Mouse (Mus musculus): Measurements from ENCODE around the gene Grap2. TPM values are rescaled to one million over a fixed set of nuclear protein-coding genes. Genes with fewer than 3 reads are reported as not detected.

The Grap2 gene
- total RNA-seq, 2 experiments from 2014 or later, result 159 to 164 TPM

Other genes with a start within 250 kb of the Grap2 start
- not detected in 2 replicates for gene Enthd1, start 7.4 kb upstream of the Grap2 start, total RNA-seq (2015; ENCODE audit: low replicate concordance)
- not detected in 2 replicates for gene Enthd1, start 7.4 kb upstream of the Grap2 start, total RNA-seq (2017; ENCODE audit: low replicate concordance)
- not detected in 2 replicates for gene Fam83f, start 99.3 kb downstream of the Grap2 start, total RNA-seq (2015; ENCODE audit: low replicate concordance)
- 0.98 TPM in 1 of 2 replicates, not detected in the other for gene Fam83f, start 99.3 kb downstream of the Grap2 start, total RNA-seq (2017; ENCODE audit: low replicate concordance)
- gene Tnrc6b, start 138.7 kb downstream of the Grap2 start, total RNA-seq (2015; ENCODE audit: low replicate concordance), result 138 and 146 TPM in 2 replicates
- gene Tnrc6b, start 138.7 kb downstream of the Grap2 start, total RNA-seq (2017; ENCODE audit: low replicate concordance), result 214 and 245 TPM in 2 replicates

All from erythroblast, adult 5-6 weeks (primary cell).